Mouse (Mus musculus) midbrain, embryonic 14.5 days (tissue): Measurements from ENCODE around the gene Olfr202. TPM values are rescaled to one million over a fixed set of nuclear protein-coding genes. Genes with fewer than 3 reads are reported as not detected.
"Not testable (repeated sequence)": the region's sequence is repeated elsewhere in the genome, so short reads cannot be mapped to it uniquely, and the experiment has no call there.

ENCODE experiments used
- ATAC-seq: fragments of 200-750 bp; cut with Nextera tagmentation; 2 replicates; pipeline ENCODE4 v1.8.0; 2017; ENCODE audit warnings: moderate number of reproducible peaks, moderate library complexity; ENCODE audit not compliant: low FRiP score, low TSS enrichment
- DNase-seq: peaks from one replicate; pipeline ENCODE4 v3.0.0-alpha.2; 2015
- H3K27ac ChIP-seq: fragments of 300-500 bp; sonication (generic); replicated peaks from 2 replicates; pipeline ENCODE4 v1.5.1; 2014; ENCODE audit warnings: mild to moderate bottlenecking, low read depth, low read length, moderate library complexity
- H3K27me3 ChIP-seq: fragments of 300-500 bp; sonication (generic); 2 replicates; pipeline ENCODE4 v1.6.1; 2014; ENCODE audit warnings: low read length, control low read depth, mixed read lengths; ENCODE audit not compliant: control insufficient read depth, insufficient read depth
- H3K36me3 ChIP-seq: fragments of 300-500 bp; sonication (generic); 2 replicates; pipeline ENCODE4 v1.6.1; 2014; ENCODE audit warnings: low read length, control low read depth; ENCODE audit not compliant: control insufficient read depth, insufficient read depth
- H3K4me1 ChIP-seq: fragments of 300-500 bp; sonication (generic); 2 replicates; pipeline ENCODE4 v1.6.1; 2014; ENCODE audit warnings: mild to moderate bottlenecking, antibody characterized with exemption, low read length, control low read depth; ENCODE audit not compliant: control insufficient read depth, insufficient read depth
- H3K4me2 ChIP-seq: fragments of 300-500 bp; sonication (generic); 2 replicates; pipeline ENCODE4 v1.6.1; 2014; ENCODE audit warnings: mild to moderate bottlenecking, low read length, moderate library complexity
- H3K4me3 ChIP-seq: fragments of 300-500 bp; sonication (generic); replicated peaks from 2 replicates; pipeline ENCODE4 v1.5.1; 2014; ENCODE audit warnings: low read depth, low read length
- H3K9ac ChIP-seq: fragments of 300-500 bp; sonication (generic); replicated peaks from 2 replicates; pipeline ENCODE4 v1.6.1; 2014; ENCODE audit warnings: mild to moderate bottlenecking, low read length, moderate library complexity
- H3K9me3 ChIP-seq: fragments of 300-500 bp; sonication (generic); 2 replicates; pipeline ENCODE4 v1.6.1; 2016; ENCODE audit warnings: low read length, control low read depth, mixed read lengths; ENCODE audit not compliant: control insufficient read depth
- WGBS: fragments of 180-500 bp; shearing (Covaris S2); extraction: QIAGEN DNeasy Blood & Tissue Kit; methylation state at CpG from one replicate; pipeline ENCODE4 v1.1.7; 2014; 5-methylcytosine and 5-hydroxymethylcytosine counted together
- polyA plus RNA-seq: library from polyadenylated mRNA; unstranded; fragments of >200 nt; fragmentation: Nextera tagmentation; extraction: Ambion mirVana; gene quantifications from 2 replicates; pipeline ENCODE4 v1.2.1, GENCODE M21; 2014

Gene Olfr202
- polyA plus RNA-seq, 1 experiment from 2014 or later, result not detected

DNA sequence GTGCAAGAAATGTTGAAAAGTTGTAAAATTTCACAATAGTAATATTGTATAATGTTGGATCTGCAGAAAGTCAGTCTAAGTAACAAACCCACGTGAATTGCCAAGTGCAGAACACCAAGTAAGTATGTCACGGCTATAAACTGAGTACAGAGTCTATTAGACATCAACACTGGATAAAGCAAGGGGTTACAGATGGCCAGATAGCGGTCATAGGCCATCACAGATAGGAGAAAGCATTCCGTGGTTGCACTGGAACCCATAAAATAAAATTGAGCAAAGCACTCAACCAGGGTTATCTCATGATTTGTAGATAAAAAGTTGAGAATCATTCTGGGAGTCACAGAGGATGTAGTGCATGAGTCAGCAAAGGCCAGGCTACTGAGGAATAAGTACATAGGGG is 17.5 kb downstream of the Olfr202 start:
- H3K9ac ChIP-seq, H3K4me3 ChIP-seq, H3K36me3 ChIP-seq, H3K27me3 ChIP-seq, H3K4me1 ChIP-seq, H3K4me2 ChIP-seq, ATAC-seq, H3K9me3 ChIP-seq, H3K27ac ChIP-seq, DNase-seq: not testable (repeated sequence)
- WGBS, result 84% methylated on average over 4 of the region's 4 CpGs

DNA sequence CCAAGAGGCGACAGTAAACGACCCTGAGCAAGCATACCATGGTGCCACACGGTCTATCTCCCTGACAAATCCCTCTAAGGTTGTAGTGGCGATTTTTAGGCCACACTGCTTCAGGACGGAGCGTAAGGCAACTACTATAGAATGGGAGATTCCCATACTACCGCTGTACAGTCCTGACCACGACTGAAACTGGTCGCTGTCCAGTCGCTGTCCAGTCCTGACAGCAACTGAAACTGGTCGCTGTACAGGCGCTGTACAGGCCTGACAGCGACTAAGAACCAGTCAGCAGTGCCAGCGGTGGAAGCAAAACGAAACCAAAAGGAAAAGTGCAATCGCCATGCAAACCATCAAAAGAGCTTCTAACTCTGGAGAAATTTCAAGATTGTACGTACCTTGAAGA is 36.9 kb downstream of the Olfr202 start:
- ATAC-seq, result no peak
- Histone ChIP-seq H3K4me1 (no peaks in the 10 kb centered on the region), H3K4me2 (no peak overlapping the region), H3K4me3 (no peak overlapping the region), H3K9me3 (no peaks in the 10 kb centered on the region), H3K27me3 (no peaks in the 10 kb centered on the region), H3K36me3 (no peaks in the 10 kb centered on the region), H3K9ac (no peak overlapping the region), H3K27ac (no peak overlapping the region)
- DNase-seq, result no peak
- WGBS, result 88% methylated on average over 17 of the region's 17 CpGs

Other genes with a start within 250 kb of the Olfr202 start
- gene Olfr187, start 247.0 kb downstream of the Olfr202 start, polyA plus RNA-seq, result not detected in 2 replicates
- not detected in 2 replicates for gene Olfr190, start 208.8 kb downstream of the Olfr202 start, polyA plus RNA-seq
- not detected in 2 replicates for gene Olfr191, start 197.0 kb downstream of the Olfr202 start, polyA plus RNA-seq
- gene Olfr193, start 174.9 kb downstream of the Olfr202 start, polyA plus RNA-seq, result not detected in 2 replicates
- gene Olfr194, start 165.7 kb downstream of the Olfr202 start, polyA plus RNA-seq, result not detected in 2 replicates
- gene Olfr195, start 139.7 kb downstream of the Olfr202 start, polyA plus RNA-seq, result not detected in 2 replicates
- not detected in 2 replicates for gene Olfr196, start 116.3 kb downstream of the Olfr202 start, polyA plus RNA-seq
- not detected in 2 replicates for gene Olfr198, start 83.3 kb downstream of the Olfr202 start, polyA plus RNA-seq
- not detected in 2 replicates for gene Olfr199, start 67.0 kb downstream of the Olfr202 start, polyA plus RNA-seq
- not detected in 2 replicates for gene Olfr201, start 14.2 kb downstream of the Olfr202 start, polyA plus RNA-seq
- gene Olfr203, start 12.1 kb upstream of the Olfr202 start, polyA plus RNA-seq, result not detected in 2 replicates
- gene Olfr204, start 31.5 kb upstream of the Olfr202 start, polyA plus RNA-seq, result not detected in 2 replicates
- not detected in 2 replicates for gene Olfr205, start 44.3 kb upstream of the Olfr202 start, polyA plus RNA-seq
- not detected in 2 replicates for gene Olfr206, start 62.5 kb upstream of the Olfr202 start, polyA plus RNA-seq
- gene Olfr209, start 77.2 kb upstream of the Olfr202 start, polyA plus RNA-seq, result not detected in 2 replicates
- gene Gabrr3, start 120.5 kb upstream of the Olfr202 start, polyA plus RNA-seq, result 0.08 TPM in 1 of 2 replicates, not detected in the other
- gene Riox2, start 185.0 kb upstream of the Olfr202 start, polyA plus RNA-seq, result 10.6 and 12.3 TPM in 2 replicates